Mouse (Mus musculus) erythroblast, adult 5-6 weeks (primary cell): ENCODE data around the gene Nrxn3. TPM values are rescaled to one million over a fixed set of nuclear protein-coding genes. Genes with fewer than 3 reads are reported as not detected.

Experiments used
- ATAC-seq: replicated peaks from 2 replicates; pipeline ENCODE4 v1.8.0; 2016; ENCODE audit warnings: moderate number of reproducible peaks, mild to moderate bottlenecking, moderate TSS enrichment, inconsistent platforms; ENCODE audit not compliant: poor library complexity, low FRiP score, severe bottlenecking
- total RNA-seq, 2 experiments: library from RNA; stranded (forward) in 1 of 2; stranded (reverse) in 1 of 2; fragments of 150-400 nt in 1 of 2; fragments of 200-764, 138-1000 nt in 1 of 2; gene quantifications; 2 replicates each; pipeline versions ENCODE4 v1.2.3 to v1.2.4; 2015 to 2017; ENCODE audit warnings: low replicate concordance in 2 of 2

Gene Nrxn3
- total RNA-seq, 2 experiments from 2014 or later: not detected

DNA sequence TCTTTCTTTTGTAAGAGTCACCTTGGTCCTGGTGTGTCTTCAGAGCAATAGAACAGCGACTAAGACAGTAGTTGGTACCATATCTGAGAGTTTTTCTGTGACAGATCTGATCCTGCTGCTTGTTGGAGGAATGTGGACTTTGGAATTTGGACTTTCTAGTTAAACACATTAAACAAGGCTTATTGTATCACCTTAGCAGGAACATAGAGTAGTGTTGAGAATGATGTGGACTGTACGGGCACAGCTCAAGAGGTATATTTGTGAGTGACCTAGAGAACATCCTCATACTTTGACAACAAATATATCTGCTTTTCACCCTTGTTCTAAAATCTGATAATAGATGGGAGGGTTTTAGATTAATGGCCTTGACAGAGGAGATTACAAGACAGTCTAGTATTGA lies 1020.1 kb downstream of the Nrxn3 start:
- ATAC-seq: no peak

DNA sequence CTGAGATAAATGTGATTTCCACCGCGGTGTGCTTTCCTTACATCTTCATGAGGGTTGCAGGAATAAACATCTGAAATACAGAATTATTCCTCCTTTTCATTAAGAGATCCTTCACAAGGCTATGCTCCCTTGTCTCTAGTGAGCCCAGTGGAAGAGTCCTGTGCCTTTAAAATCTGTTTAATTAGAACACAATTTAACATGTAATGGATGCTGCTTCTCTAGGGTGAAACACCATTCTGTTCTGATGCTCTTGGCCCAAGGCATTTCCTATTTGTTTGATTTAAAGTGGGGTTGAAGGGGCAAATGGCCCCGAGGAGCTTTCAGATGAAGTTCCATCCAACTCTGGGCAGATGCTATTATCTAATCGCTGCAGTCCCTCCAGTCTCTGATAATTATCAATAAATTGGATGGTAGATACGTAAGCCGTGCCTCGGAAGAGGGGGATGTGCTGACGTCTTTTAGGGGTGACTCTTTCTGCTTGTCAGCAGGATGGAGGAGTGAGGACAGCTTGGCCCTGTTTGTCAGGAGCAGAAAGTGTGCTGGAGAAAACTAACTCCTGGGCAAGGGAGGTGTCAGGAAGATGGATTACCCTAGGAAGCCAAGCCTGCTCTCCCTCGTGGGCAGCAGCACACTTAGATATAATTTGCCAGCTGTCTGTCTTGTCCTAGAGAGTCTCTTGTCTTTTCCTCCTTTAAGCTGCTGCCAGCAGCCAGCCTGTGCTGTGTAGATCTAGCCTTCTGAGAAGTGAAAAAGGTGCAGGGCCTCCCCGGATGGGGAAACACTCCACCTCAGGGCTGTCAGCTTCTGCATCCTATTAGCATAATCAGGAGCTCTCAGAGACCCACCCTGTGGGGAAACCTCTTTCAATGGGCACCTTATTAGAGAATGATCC lies 1041.8 kb downstream of the Nrxn3 start:
- no peak for ATAC-seq

DNA sequence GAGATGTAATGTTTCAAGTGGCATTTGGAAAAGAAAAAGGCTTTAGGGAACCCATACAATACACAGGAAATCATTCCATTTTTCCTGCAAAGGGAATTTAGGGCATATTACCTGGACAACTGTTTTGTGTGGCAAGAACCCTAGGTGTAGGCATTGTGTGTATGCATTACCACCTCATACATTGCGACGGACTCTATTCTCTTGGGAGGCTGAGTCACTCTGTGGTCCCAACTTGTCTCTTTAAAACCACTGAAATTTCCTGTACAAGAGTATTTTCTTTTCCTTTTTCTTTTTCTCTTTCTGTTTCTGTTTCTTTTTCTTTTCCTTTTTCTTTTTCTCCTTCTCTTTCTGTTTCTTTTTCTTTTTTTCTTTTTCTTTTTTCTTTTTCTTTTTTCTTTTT lies 1042.5 kb downstream of the Nrxn3 start:
- no peak for ATAC-seq

DNA sequence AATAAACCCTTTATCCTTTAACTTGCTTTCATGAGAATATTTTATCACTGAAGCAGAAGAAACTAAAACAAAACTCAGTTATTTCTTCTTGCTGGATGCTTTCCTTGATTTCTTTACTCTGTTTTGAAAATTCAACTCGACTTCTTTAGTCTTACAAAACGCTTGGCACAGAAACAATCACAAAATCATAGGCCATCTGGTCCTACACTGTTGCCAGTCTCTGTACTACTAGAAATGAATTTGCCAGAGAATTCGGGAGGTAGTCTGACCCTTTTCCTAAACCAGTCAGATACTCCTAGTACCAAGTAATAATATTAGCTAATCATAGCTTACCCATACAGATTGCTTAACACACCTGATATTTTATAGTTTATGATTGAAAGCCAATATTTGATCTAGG lies 1066.1 kb downstream of the Nrxn3 start:
- ATAC-seq: no peak

DNA sequence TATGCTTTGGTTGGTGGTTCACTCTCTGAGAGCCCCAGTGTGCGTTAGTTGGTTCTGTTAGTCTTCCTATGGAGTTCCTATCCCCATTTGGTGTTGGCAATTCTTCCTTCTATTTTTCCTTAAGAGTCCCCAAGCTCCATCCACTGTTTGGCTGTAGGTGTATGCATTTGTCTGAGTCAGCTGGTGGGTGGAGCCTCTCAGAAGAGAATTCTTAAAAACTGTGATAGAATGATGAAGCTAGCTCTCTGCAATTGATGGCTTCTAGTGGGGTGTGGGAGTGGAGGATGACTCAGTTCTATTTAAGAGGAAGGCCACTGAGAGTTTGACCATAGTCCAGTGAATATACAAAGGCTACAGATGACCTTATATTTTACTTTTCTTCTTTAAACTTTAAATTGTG lies 1067.3 kb downstream of the Nrxn3 start:
- ATAC-seq: no peak

DNA sequence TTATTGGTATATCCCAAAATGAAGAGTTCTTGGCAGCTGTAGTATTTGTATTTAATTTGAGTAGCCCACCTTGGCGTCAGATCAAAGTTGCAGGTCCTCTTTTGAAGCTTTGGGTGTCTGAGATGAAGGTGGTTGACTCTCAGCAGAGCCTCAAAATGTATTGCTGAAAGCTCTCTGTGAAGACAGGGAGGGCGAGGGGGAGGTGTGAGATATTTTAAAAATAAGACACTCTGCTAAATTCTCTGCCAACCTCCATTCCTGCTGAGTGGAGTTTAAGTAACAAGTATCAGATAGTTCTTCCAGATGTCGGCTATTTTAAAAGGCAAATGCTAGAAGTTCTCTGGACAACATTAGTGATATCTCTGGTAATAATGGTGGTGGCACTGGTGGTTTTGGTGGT lies 1069.2 kb downstream of the Nrxn3 start:
- ATAC-seq: no peak

DNA sequence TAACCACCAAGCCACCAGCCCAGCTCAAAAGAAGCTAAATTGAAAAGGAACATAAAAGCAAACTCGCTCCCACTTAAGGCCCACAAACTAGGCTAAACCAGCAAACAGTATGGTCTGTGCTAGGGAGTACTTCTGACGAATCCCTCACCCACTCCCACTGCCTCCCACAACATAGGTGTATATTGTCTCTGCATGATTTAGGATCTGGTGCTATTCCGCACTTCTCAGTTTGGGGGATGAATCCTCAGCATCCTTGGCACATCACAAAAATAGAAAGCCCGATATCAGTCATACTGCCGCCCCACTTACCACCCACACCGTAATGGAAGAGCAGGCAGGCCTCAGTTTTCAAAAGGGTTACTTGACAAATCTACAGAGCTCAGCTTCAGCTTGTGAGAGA lies 1072.1 kb downstream of the Nrxn3 start:
- ATAC-seq: no peak

DNA sequence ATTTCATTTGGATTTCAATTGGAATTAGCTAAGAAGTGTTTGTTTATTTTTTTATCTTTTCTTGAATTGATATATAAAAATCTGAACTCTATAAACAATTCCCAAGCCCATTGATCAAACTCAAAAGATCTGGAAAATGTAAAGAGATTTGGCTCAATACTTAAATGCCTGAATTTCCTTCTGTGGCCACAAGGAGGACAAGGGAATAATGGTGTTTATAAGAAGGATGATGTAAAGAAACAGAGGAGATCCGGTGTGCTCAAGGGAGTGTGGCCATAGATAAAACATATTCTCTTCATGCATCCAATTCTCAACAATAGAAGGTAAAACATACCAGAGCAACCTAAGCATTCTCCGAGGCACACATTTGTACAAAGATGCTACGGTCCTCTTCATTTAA lies 1085.5 kb downstream of the Nrxn3 start:
- no peak for ATAC-seq

DNA sequence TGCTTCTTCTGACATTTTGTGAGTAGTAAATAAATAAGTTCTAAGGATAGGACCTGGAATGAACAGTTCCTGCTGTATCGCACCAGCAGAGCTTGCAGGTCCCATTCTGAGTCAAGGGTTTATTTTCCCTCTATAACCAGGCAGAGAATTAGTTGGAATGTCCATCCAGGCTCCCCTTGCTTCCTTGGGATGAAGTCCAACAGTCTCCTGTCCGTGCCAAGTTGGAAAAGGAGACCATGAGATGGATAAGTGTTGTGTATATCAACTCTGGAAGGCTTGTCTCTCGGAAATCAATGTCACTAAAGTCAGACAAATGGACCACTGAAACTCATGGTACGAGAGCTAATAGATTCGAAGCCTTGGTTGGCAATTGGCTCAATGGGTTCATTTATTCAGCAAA lies 1087.5 kb downstream of the Nrxn3 start:
- no peak for ATAC-seq

DNA sequence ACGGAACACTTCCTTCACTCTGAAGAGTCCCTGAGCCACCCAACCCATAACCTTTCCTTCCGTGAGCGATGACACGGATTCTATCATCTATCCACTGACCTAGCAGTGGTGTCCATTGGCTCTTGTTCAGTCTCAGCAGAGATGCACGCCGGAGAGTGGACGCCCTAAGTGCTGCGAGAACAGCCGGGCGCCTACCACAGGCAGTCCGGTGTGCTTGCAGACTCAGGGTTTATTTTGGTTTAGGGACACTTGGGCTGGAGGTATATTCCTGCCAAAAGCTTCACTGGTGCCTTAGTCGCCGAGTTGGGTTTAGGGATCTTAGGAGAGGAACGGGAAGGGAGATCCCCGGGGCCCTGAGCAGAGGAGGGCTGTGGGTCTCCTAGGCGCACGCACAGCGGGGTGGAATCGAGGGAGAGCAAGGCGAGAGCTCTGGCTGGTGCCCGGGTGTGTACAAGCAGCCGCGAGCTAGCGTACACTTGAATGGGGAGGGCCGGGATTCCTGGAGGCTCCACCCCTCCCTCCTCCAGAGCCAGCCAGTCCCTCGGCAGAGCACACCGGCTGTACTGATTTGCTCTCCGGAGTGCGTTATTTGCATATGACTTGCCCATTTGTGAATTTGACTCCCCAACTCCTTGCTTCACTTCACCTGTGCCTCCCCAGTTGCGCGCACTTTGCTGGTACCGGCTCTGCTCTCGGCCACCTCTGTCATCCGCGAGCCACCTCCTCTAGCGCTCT lies 1089.3 kb downstream of the Nrxn3 start:
- no peak for ATAC-seq

DNA sequence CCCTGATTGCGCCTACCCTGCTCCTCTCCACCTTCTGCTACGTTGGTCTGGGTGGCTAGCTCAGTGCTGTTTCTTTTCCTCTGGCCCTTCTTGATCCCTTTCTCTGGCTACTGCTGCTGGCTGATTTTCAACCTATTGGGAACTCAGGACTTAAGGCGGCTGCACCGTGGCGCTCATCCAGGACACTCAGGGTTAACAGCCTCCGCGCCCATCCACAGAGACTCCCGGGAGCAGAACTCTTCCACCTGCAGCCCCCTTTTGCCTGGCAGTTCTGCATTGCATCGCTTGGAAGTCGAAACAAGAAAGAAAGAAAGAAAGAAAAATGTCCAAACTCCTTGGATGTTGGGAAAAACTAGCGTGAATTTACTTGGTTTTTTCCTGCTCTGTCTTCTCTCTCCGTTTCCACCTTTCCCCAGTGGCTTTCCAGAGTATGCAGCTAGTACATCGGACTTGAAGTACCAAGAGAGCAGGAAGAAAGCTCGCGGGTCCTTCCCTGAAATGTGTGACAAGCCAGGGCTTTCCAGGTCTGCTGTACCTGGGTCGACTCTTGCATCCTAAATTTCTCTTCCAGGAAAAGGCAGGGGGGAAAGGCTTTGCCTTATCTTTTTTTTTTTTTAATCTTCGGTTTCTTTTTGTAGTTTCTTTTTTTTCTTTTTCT lies 1090.0 kb downstream of the Nrxn3 start:
- no peak for ATAC-seq

DNA sequence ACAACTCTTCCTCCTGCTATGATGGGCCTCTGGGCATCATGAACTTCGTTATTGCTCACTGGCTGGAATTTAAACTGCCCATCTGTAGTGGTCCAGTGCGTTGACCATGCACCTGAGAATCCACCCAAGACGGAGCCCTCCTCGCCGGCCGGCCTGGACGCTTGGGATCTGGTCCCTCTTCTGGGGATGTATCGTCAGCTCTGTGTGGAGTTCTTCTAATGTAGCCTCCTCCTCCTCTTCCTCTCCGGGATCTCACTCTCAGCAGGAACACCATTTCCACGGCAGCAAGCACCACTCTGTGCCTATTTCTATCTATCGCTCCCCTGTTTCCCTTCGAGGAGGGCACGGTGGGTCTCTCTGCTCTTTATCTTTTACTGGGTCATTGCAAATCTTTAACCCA lies 1090.6 kb downstream of the Nrxn3 start:
- no peak for ATAC-seq

DNA sequence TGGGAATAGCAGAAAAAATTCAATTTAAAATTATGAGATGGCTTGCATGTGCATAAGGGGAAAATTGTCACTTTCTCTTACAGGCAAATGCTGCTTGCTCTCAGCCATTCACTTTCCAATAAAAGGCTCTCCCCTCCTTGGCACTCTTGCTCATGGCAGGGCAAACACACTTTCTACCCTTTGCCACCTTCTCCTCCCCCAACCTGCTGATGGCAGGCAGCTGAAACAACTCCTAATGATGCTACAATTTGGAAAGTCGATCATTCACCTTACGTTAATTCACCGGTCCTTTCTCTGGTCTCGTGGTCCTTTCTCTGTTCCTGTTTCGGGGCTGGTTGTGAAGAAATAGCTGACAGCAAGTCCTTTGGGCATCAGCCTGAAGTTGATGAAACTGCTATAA lies 1091.0 kb downstream of the Nrxn3 start:
- no peak for ATAC-seq

DNA sequence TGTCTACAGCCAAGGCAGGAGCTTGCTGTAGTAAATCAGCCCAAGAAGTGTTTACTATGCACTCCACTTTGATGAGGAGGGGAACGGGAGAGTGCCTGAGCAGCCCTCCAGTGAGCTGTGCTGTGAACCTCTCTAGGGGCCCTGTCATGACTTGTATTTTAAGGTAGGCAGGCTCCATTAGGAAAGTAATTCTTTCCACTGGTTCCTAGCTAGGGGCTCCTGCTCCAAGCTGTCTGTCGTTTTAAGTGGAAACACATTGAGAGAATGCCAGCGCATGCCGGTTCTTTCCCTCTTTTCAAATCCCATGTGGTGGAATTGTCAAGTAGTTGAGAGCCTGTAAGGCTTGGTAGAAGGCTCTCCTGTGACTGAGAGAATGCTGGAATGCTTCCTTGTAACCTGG lies 1091.9 kb downstream of the Nrxn3 start:
- ATAC-seq: no peak

DNA sequence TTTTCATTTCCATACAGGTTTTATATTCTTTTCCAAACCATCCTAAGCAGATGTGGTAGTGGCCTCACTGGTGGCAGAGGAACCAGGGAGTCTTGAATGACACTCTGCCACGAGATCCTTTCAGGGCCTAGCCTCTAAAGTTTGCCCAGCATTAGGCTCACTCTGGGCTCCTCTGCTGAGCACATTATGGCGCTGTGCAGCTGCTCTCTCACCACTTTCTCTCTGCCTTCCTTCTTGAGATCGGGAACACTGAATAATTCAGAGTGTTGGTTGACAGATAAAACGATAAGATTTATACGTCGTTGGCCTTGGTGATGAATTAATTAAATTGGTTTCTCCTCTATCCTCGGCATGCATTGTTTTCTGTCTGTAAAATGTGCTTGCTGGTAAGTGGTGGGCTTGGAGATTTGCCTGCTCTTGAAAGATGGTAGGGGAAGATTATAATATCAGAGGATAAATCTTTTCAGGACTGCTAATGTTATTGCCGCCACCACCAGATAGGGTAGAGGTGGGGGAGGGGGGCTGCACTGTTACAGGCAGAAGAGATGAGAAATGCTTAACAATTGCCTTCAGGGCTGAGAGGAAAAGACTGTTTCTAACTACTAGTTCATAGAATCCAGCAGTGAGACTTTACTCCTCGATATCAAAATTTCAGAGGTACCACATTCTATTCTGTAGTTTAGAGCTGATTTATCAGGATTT lies 1094.5 kb downstream of the Nrxn3 start:
- ATAC-seq: no peak

DNA sequence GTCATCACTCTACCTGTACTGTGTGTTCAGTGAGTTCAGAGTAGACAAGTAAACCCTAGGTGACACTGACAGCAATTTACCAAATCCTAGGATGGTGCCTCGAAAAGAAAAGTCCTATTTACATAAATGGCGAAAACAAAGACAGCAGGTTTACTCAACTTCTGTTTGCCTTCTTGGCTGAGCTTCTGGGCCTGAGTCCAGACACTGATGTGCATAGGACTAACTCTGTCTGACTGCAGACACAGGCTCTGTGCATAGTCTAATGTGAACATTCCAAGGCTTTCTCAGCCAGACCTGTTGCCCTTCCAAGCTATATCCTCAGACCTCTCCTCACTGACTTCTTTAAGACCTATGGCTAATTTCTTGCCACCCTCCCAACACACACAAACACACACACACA lies 1095.5 kb downstream of the Nrxn3 start:
- ATAC-seq: no peak

DNA sequence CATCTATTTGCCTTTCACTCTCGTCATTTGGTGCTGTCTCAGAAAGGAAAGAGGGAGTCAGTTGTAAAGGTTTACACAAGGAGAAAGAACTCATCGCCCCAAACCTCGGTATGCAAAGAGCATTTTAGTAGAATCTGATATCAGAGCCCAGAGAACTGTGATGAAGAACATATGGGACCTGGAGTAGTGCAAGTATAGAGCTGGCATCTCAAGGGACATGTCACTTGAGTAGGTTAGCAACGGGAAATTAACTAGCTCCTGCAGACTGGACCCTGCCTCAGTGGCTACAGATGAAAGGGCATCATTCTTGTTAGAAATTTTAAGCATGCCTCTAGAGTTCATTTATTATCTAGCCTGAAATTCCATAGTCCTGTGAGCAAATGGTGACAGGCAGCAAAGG lies 1099.5 kb downstream of the Nrxn3 start:
- ATAC-seq: no peak

DNA sequence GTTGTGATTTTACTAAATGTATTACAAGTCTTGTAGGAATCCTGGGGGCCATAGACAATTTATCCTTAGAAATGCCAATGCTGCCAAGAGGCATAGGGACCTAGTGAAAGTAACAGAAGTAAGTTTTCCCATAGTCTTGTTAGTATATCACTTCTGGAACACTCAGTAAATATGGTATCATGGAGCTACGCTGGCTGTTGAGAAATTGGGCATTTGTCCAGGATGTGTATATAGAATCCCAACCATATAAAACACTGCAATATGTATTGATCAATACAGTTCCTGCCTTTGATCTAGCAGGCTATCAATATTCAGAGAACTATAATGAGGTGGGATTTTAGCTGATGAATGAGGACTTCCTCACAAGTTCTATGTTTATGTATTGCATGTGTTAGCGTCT lies 1107.3 kb downstream of the Nrxn3 start:
- no peak for ATAC-seq

DNA sequence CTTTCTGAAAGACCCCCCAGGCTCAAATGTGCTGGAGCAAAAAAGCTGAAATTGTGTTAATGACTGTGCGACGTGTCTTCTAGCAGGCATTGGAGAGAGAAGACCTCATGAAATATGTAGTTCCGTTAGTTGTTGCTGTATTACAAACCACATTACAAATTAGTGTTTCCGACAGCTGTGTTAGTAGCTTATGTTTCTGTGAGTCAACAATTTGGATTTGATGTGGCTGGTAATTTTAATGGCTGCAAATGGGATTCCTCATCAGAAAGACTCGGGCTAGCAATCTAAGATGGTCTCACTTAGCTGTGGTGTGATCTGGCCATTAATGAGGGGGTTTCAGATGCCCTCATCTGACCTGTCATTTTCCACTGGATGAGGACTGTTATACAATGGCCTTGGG lies 1107.7 kb downstream of the Nrxn3 start:
- ATAC-seq: no peak

DNA sequence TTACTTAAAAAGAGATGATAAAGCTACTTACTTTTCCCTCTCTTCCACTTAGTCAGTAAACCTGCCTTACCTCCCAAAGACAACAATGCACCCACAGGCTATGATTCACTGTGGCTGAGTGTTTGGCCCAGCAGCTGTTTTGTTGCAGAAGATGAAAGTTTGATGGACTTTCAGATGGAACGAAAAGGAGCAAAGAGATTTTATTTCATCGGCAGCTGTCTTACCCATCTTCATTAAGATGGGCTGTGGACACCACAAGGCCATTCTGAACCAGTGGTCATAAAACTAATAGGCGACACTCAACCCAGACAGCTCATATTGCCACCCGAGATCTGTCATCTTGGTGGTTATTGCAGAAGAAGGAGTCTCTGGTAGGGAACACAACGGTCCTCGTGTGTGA lies 1108.6 kb downstream of the Nrxn3 start:
- no peak for ATAC-seq
